Mouse (Mus musculus) thymus, postnatal 36 days (tissue): Measurements from ENCODE around the gene Fry.

Experiments used
- DNase-seq, 2 experiments: peaks; one replicate each; pipeline ENCODE4 v3.0.0; 2022; ENCODE audit warnings: mixed read lengths in 2 of 2

Fry gene

DNA sequence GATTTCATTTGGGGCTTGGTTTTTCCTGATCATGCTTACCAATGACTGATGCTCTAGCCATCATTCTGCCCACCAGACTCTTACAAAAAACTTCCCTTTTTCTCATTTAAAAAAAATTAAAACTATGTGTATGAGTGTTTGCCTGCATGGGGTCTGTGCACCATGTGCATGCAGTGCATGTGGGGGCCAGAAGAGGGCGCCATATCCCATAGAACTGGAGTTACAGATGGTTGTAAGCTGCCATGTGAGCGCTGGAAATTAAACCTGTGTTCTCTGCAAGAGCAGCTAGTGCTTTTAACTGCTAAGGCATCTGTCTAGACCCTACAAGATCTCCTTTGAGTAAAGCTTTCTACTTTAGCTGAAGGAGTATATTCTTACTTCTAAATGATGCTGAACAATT, 162.6 kb downstream of the Fry start:
- no peak for DNase-seq

DNA sequence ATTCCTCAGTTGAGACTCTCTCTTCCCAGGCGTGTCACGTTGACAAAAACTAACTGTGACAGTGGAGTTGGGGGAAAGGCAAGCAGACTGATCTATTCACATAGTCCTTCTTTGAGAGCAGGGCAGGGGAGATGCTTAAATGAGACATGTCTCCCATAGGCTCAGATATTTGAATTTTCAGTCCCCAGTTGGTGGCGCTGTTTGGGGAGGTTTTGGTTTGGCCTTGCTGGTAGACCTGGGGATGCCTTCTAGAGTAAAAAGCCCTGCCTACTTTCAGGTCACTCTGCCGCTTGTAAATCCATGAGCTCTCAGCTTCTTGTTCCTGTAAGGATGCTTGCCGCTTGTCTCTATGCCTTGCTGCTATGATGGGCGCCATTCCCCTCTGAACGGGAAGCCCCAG, 163.6 kb downstream of the Fry start:
- no peak for DNase-seq

DNA sequence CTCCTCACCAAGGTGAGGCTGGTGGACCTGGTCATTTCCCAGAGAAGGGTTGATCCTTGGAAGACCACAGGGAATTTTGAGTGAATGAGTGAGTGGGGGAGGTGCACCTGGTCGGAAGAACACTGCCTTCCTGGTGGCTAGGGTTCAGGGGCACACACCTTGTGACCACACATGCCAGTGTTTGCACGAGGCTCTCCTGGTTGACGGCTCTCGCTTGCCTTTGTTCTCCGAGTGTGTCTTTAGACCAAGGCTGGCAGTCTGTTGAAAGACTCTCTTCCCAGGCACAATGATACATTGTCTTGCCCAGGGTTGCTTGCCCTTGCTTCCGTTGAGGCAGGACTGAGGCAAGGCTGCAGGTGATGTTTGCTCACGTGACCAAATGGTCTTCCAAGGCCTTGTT, 169.5 kb downstream of the Fry start:
- DNase-seq: no peak

DNA sequence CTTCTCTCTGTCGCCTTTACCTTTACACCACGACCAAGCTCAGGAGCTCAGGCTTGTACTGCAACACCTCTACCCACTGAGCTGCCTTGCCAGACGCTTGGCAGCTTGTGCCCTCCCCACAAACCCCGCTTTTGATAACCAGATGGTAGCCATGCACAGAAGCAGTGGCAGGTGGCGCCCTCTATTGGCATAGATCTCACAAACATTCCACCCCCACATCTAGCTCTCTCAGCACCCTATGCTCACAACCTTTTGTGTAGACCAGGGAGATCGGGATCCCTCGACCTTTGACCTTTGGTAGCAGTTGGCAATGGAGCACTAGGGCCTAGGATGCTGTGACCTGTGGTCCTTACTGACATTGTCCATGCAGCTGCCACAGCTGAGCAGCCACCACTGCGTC, 171.2 kb downstream of the Fry start:
- peak in 1 of 2 experiments; percentile 8 for DNase-seq

DNA sequence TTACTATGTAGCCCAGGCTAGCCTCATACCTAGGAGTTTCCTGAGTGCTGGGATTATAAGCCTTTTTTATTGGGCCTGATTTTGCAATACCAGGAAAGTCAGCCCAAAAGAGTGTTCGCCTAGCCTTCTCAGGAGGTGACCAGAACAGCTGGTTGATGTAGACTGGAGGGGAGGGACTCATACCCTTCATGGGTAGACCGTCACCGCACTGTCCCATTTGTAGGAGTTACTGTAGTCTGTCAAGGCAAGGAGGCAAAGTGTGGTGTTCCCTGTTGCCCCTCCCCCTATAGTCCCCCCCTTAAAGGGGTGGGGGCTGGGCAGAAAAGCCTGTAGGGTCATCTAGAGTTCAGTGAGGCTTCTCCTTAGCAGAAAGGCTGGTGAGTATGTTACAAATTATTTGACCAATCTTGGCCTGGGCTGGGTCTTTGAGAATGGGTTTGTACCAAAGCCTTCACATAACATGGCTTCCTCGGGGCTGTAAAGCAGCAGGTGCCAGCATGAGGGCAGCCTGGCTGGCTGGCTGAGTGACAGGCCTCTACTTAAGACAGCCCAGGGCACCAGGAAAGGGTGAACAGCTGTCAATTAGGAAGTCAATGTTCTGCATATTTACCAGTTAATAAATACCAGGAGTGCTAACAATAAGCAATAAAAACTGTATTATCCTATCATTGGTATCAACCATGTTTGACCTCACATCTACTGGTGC, 172.2 kb downstream of the Fry start:
- no peak for DNase-seq

DNA sequence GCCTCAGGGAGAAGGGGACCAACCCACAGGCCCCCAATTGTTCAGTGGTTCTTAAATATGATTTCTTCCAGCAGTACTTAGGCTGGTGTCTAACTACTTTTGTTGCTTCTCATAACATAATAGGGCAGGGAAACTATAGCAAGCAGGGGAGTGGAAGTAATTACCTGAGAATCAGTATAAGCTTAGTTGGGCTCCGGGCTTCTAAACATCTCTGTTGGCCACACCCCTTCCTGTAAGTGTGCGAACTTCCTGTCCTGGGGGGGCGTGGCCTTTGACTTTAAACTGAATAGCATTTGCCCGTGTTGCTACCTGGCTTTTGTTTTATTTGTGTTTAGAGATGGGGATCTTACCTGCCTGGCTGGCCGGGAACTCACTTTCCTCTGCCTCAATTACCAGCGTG, 172.8 kb downstream of the Fry start:
- DNase-seq: no peak

DNA sequence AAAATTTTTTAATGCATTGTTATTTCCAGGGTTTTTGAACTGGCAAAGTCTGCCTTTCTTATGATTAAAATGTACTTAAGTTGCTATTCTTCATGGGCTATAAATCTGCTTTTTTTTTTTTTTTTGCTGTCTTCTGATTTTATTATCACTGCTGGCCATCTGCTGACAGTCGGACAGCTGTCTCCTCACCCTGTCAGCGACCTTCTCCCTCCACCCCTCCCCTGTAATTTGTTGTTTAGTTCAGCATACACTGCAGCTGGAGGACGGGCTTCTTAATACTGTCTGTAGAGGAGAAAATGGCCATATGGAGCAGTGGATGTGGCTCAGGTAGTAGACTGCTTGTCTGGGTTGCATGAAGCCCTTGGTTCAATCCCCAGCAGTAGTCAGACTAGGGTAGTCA, 173.7 kb downstream of the Fry start:
- DNase-seq: no peak

DNA sequence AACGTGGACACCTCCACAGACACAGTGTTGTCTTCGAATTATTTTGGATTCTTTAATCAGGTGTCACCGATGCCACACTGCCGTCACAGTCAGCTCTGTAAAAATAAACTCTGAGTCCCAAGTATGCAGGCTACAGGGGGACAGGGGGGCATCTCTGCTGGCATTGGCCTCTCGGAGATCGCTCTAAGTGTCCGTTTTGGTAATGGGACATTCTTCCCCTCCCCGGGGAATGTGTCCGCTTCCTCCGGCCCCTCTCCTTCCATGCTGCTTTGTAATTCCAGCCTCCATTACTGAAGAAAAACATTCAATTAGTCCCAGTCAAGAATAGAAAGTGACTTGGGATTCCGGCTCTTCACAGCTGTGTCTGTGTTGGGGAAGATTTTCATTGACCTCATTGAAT, 175.9 kb downstream of the Fry start:
- no peak for DNase-seq

DNA sequence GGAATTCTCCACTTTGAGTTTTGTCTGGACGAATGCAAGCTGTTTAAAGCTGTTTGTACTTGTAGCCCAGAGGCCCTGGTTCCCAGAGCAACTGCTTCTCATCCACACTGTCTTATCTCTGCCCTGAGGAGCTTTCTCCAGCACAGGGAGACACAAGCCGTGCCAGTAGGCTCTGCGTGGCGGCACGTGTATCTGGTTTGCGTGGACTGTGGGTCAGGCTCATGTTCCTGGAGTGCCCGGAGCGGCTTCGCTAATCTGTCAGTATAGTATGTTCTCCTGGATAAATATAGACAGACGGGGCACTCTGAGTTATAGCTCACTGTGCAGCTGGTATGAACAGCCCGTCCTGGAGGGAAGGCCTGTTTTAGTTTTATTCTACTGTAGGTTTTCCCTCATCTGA, 176.7 kb downstream of the Fry start:
- DNase-seq: no peak

DNA sequence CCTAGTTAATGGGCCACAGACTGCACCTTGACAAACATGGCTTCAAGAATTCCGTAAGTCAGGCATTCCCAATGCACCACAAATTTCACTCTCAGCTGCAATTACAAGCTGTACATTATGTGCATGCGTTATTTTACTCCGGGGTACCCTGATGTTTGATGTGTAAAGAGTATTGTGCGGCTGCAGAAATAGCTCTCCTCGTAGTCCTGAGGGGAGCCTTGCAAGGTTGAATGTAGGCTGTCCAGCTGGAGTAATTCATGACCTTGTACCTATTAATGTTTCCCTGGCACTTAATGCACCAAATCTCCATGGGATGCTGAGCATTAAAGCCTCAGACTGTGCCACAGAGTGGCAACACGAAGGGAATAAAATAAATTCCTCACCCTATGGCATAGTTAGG, 180.5 kb downstream of the Fry start:
- DNase-seq: no peak

DNA sequence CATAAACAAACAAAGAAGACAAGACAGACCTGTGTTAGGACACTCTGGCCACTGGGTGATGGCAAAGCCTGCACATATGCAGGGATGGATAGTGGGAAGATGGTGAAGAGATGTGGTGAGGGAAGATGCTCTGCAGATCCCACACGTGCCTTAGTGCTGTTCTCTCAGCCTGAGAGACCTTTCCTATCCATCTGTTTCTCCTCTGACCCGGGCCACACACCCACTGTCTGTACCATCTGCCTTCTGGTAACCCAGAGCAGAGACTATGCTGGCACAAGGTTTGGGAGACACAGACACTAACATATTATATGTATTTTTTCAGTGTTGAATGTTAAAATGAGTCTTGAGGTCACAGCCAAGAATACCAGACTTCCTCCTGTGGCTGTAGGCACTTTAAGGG, 183.7 kb downstream of the Fry start:
- DNase-seq: no peak

DNA sequence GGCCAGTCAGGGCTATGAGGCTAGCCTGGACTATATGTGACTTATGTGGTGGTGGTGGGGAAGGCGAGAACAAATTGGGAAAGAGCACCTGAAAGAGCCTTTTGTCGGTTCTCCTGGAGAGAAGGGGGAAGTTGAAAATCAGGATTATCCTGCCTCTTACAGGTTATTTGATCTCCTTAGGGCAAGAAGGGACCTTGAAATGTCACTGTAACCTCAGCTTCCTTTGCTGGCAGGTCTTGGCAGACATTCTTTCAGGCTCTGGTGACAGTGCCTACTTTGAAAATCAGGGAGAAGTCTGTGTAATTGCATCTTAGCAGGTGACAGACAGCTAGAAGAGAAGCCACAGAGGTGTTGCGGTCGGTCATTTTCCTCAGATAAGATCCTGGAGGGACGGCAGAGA, 184.6 kb downstream of the Fry start:
- no peak for DNase-seq

DNA sequence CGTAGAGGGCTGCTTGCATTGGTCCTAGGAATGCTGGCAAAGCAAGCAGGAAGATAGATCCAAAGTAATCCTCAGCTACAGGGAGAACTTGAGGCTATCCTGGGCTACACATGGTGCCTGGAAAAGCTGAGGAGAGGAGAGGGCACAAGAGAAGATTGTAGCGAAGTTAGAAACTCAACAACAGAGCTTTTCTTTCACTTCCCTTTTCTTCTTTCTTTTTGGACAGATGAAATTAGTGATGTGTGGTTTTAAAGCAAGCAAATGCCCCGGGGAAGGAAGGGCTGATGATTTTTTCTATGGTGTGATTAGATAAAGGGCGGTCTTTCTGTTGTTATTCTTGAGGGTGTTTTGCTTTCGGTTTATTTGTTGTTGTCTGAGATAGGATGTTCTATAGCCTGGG, 188.1 kb downstream of the Fry start:
- DNase-seq: no peak

DNA sequence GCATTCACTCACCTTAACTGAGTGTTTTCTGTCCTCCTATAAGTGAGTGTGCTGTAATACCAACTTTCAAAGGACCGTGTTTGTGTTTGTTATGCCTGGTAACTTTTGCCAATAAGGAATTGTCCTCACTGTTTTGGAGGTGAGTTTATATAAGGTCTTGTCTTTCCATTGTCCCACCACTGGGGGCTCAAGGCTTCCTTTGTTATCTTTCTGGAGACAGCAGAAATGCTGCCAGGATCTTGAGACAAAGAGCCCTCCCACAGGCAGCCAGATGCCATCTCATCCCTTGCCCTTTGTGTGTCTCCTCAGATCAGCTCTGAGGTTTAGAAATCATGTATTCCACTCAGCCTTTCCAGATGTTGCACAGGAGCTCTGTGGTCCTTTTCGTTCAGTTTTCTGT, 194.8 kb downstream of the Fry start:
- no peak for DNase-seq

DNA sequence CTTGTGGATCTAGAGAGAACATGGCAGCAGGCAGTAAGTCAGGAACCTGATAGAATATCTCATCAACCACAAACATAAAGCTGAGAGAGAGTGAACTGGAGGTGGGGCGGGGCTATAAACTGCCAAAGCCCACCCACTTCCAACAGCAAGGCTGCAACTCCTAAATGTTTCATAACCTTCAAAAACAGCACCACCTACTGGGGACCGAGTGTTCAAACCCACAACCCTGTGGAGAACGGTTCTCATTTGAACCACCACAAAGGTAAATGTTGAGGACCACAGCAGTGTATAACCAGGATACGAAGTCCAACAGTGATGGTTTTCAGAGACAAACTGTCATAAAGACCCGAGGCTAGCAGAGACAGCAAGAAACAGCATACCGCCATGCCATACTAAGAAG, 196.1 kb downstream of the Fry start:
- no peak for DNase-seq

DNA sequence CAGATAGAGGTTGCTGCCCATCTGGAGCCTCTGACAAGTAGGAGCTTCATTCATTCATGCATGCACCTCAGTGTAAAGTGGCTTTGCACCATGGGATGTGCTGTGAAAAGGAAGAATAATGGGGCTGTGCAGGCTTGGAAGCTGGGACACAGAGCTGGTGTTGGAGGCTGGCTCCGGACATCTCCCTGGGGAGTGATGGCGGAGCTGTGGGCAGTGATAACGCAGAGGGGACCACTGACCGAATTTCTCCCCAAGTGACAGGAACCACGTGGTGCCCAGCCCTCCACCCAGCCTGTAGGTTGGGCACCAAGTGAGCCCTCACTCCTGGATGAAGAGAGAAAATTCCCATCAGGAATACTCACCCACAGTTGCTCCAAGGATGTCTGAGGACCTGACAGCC, 207.0 kb downstream of the Fry start:
- DNase-seq: no peak

DNA sequence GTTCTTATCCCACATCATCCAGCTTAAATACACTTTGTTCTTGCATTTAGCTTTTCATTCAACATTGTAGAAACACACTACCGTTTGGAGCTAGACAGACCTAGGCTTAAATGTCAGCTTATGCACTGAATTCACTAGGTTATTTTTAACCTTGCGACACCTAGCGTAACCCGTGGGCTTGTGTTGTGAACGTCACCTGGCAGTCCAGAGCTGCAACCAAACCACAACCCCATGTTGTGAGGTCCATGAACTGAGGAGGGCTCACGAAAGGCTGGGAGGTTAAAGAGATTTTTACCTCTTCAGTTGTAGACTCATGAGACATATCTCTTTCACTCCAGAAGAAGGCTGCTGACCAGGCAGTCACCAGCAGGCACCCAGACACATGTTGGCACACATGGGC, 210.2 kb downstream of the Fry start:
- DNase-seq: no peak

DNA sequence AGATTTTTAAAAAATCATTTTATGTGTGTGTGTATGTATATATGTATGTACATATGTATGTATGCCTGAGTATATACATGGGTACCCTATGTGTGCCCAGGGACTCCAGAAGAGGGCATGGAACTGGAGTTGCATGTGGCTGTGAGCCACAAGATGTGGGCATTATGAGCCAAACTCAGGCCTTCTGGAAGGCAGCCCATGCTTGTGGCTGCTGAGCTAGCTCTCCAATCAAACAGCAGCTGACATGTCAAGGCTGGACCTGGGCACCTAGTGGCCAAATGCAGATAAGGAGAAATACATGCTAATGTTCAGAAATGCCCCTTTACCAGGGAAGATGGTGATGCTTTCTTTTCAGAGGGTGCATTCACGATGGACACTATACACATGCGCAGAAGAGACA, 213.4 kb downstream of the Fry start:
- no peak for DNase-seq

DNA sequence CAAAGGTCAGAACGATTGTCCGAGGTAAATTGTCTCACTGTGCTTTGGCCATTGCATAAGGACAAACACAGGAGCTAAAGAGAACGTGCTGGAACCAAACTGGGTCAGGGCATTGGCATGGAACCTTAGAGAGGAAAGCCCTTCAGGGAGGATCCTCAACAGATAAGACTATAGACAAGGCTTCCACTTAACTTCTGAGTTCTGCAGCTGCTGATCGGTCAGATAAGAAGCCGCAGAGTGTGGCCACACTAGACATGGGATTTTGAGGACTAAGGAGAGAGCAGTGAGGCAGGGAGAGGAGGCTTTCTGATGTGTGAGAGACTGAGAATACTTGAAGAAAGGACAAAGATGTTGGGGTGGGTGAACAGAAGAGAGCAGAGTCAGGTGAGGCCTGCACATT, 214.4 kb downstream of the Fry start:
- DNase-seq: no peak

DNA sequence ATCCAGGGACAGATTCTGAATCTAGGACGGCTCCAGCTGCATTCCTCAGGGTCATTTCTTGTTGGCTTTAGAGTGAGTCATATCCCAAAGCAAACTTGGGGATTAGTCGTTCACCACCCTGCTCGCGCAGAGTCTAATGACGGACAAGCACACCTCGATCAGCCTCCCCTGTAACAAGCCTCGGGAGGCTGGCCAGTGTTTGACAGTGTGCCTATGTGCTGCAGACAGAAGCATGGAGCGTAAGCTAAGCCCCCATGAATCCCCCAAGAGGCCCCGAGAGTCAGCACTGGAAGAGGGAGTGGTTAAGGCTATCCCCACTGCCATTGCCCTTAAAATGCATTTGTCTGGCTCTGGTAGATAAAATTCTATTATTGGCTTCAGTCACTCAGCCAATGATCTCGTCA, 214.9 kb downstream of the Fry start:
- no peak for DNase-seq

DNA sequence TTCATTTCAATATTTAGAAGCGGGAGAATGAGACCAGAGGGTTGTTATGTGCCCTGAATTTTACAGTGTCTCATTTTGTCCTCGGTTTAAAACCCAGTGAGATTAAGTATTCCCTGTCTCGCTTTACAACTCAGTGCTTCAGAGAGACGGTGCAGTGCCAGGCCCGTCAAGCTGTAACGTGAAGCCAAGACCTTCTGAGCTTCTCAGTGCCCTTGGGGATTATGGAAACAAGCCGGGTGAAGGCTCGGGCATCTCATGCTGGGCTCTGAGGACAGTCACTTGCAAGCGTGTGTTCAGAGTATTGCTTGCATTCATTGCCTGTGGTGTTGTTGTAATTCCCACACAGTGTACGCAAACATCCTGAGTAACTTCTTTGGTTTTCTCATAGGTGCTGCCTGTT, 218.0 kb downstream of the Fry start:
- no peak for DNase-seq

DNA sequence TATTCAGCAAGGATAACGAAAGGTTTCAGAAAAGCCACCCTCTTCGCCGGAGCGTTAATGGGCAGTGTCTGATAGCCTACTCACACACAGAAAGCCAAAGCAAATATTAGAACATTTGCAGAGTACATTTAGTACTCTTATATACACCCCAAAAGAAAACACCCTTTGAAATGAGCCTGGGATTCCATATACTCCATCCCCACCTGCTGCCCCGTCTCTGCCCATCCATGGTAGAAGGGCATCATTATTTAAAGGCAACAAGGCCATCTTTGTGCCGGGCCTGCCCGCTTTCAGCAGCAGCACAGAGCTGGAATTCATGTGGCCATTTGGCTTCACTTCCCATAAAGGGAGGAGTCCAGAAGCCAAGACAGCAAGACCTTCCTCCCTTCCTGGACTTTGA, 219.3 kb downstream of the Fry start:
- DNase-seq: no peak

DNA sequence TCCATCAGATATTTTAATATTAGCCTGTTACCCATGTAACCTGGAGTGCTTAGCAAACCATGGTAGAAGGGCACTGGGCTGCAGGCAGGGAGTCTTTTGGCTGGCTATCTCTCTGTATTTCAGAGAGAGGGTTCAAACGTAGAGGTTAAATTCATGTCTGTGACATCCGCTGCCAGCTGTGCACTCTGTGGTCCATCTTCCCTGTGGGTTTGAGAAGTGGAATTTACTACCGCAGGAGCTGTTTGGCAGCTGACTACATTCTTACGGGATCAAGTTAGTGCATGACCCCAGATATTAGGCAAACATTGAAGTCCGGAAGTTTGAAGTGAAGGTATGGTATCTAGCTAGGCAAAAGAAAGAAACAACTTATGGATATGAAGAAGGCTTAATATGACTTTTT, 222.5 kb downstream of the Fry start:
- DNase-seq: no peak

DNA sequence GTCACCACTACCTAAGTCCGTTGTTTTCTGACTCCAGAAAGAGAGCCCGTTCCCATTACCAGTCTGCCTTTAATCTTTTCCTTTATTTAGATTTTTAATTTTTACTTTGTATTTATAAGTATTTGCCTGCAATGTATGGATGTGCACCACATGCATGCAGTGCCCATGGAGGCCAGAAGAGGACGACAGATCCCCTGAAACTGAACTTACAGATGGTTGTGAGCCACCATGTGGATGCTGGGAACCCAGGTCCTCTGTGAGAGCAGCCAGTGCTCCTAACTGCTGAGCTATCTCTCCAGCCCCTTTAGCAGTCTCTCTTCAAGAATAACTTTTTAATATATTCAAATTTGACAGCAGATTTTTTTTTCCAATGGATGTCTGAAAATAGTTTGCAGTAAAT, 223.7 kb downstream of the Fry start:
- DNase-seq: no peak

DNA sequence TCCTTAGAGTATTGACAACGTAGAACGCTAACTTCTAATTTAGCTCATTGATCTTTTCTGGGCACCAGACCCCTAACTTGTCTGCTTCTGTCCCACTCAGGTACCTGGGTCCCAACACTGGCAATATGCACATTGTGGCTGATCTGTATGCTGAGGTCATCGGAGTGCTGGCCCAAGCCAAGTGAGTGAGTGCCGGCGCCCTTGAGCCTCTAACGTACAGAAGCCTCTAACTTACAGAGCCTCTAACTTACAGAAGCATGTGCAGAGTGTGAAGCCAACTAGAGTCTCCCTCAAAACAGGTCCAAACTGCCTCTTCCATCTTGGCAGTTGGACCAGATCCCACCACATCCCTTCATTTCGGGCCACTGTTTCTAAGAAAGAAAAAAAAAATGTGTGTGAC, 227.5 kb downstream of the Fry start:
- DNase-seq: no peak

DNA sequence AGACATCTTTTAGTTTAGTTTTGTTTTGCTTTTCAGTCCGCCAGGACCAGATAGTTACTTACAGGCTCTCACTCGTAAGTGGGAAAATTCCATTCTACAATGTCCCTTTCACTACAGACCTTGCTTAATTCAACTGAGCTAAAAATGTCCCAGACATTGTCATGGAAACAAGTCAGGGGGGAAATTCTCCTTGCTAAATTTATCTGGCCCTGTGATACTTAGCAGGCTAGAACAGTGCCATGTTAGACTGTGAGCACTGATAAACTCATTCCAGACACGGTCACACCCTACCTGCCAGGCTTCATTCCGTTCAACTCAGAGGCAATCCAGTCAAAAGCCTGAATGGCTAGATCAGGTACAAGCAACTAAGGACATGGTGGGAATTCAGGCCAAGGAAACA, 227.9 kb downstream of the Fry start:
- DNase-seq: no peak
